Mouse (Mus musculus) central nervous system, embryonic 11.5 days (tissue): ENCODE results near the gene Prkag3. TPM values are rescaled to one million over a fixed set of nuclear protein-coding genes. Genes with fewer than 3 reads are reported as not detected.

Experiments used
- polyA plus RNA-seq: library from polyadenylated mRNA; depleted of rRNA; stranded (reverse); fragments of >200 nt; gene quantifications from 2 replicates; pipeline ENCODE4 v1.2.3, GENCODE M21; 2012; rRNA removed

The Prkag3 gene
- 0.29 and 0.35 TPM in 2 replicates for polyA plus RNA-seq

DNA sequence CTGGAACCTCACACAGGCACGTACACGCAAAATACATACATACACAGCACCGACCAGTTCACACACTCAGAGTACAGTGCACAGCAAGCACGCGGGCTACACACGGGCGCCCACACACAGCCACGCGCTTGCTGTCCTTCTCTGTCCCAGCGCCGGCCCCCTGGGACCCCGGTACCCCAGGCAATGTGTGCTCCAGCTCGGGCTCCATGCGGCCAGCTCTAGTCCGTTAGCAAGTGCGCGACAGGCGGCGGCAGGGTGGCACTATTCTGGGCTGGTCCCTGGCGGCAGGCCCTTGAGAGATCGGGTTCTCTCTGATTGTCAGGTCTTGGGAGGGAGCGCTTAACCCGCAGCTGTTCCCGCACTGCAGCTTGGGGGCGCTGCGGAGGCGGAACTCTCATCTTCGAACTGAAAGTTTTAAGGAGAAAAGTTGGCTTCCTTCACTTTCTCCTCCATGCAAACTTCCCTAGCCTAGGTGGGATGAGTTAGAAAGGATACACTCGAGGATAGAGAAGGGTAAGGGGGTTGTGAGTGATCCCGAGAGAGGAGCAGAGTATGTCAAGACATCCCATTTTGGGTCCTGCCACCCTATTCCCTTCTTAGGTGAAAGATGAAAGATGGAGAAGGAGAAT is at the start of gene Prkag3:
Gene Prkag3, minus strand, starts transcription at position 579 of the 629 bp plus-strand sequence.

GRCm38 (mm10) chr1:74791249-74791648 is 42.2 kb upstream of the Prkag3 start, which contains the start of gene Wnt10a:
Gene Wnt10a, plus strand, starts transcription at chr1:74791516.

GRCm38 (mm10) chr1:74771845-74771930 is 22.7 kb upstream of the Prkag3 start, which contains the start of gene Wnt6:
Gene Wnt6, plus strand, starts transcription at chr1:74771892.

DNA sequence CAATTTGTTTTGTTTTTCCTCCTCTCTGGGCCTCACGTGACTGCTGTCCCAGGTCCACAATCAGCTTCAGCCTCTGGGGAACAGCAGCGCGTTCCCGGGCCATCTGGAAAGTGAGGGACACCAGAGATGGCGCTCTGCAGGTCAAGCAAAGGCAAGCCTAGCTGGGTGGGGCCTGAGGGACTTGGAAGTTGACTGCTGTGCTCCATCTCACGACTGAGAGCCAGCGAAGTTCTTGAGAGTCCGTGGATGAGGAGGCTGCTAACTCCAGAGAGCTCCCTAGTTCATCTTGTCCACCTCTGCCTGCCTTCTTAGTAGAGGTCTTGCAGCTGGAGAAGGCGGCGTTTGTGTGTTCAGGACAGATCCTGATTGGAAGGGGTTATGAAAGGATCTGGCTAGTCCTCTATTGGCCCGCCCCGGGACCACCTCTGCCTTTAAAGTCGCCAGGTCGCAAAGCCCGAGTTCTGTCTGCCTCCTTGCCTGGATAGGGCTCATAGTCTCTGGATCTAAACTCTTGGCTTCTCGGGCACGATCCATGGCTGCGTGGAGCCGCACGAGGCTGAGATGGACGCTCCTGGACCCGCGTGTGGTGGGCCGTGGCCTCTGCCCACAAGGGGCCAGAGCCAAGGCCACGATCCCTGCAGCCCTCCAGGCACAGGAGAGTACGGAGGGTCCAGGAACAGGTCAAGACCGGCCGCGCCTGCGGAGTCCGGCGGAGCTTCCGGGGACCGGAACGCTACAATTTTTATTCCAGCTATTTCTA is 35.7 kb downstream of the Prkag3 start, which contains the start of gene Cyp27a1:
Gene Cyp27a1, plus strand, starts transcription at position 476 of the 760 bp plus-strand sequence.

Other genes with a start within 250 kb of the Prkag3 start
- gene Cnot9, start 243.2 kb downstream of the Prkag3 start, polyA plus RNA-seq, result 54.9 and 74.0 TPM in 2 replicates
- 0.37 and 0.67 TPM in 2 replicates for gene Plcd4, start 206.3 kb downstream of the Prkag3 start, polyA plus RNA-seq
- 15.2 and 20.2 TPM in 2 replicates for gene Usp37, start 204.9 kb downstream of the Prkag3 start, polyA plus RNA-seq
- 12.1 and 21.0 TPM in 2 replicates for gene Zfp142, start 161.0 kb downstream of the Prkag3 start, polyA plus RNA-seq
- gene Bcs1l, start 160.9 kb downstream of the Prkag3 start, polyA plus RNA-seq, result 16.8 and 17.9 TPM in 2 replicates
- gene Rnf25, start 147.8 kb downstream of the Prkag3 start, polyA plus RNA-seq, result 82.2 and 101 TPM in 2 replicates
- gene Stk36, start 147.8 kb downstream of the Prkag3 start, polyA plus RNA-seq, result 14.3 and 14.7 TPM in 2 replicates
- gene Ttll4, start 87.5 kb downstream of the Prkag3 start, polyA plus RNA-seq, result 47.9 and 54.3 TPM in 2 replicates
- gene Cyp27a1, start 35.6 kb downstream of the Prkag3 start, polyA plus RNA-seq, result 9.7 and 9.9 TPM in 2 replicates
- gene Wnt6, start 22.7 kb upstream of the Prkag3 start, polyA plus RNA-seq, result 4.7 and 7.1 TPM in 2 replicates
- 0.70 and 0.94 TPM in 2 replicates for gene Wnt10a, start 42.3 kb upstream of the Prkag3 start, polyA plus RNA-seq
- gene Cdk5r2, start 105.7 kb upstream of the Prkag3 start, polyA plus RNA-seq, result 14.2 and 25.9 TPM in 2 replicates
- 0.19 and 0.43 TPM in 2 replicates for gene Fev, start 136.2 kb upstream of the Prkag3 start, polyA plus RNA-seq
- 0.14 and 0.42 TPM in 2 replicates for gene Cryba2, start 143.9 kb upstream of the Prkag3 start, polyA plus RNA-seq
- gene Cfap65, start 186.4 kb upstream of the Prkag3 start, polyA plus RNA-seq, result 0.58 and 0.83 TPM in 2 replicates
- gene Ihh, start 202.5 kb upstream of the Prkag3 start, polyA plus RNA-seq, result 0.75 and 1.1 TPM in 2 replicates